Mouse (Mus musculus) testis, adult 2 months (tissue): ENCODE measurements around the gene Apoc3.

Experiments used
- CTCF ChIP-seq: fragments of 200-500 bp; IDR thresholded peaks from 2 replicates; pipeline ENCODE4 v1.5.1; 2012; ENCODE audit warnings: low read depth, mild to moderate bottlenecking, inconsistent platforms, low read length, moderate library complexity; ENCODE audit not compliant: control insufficient read depth, insufficient read depth, insufficient replicate concordance
- POLR2A ChIP-seq: fragments of 200-500 bp; IDR thresholded peaks from 2 replicates; pipeline ENCODE4 v1.6.1; 2012; ENCODE audit warnings: low read depth, mild to moderate bottlenecking, inconsistent platforms, low read length, moderate library complexity; ENCODE audit not compliant: control insufficient read depth

DNA sequence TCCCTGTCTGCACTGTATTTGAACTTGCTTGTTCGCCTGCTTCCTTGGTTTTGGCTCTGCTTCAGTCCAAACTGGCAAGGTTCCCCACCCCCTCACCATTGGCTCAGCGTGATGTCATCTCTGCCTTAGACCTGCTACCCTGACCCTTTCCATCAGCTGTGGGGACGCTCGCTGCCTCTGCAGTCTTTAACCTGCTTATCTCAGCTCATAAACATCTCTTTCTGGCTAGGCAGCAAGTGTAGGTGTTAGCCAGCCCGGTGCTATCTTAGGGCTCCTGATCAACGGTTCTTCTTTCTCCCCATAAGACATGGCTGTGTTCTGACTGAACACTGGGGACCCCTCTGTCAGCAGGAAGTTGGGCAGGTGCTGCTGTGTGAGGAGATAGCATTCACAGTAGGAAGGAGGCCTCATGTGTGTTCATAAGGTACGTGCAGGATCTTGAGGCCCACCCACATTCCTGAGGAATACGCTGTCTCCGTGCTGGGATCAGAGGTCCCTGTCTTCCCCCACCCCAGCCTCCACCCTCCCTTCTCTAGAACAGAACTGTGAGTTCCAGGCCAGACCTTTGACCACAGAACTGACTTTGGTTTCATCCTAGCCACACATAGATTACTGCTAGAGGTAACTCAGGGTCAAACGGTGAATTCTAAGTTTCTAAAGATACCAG, 28.5 kb downstream of the Apoc3 start:
- TF ChIP-seq POLR2A (no peak), CTCF (no peak)
